Mouse (Mus musculus): ENCODE measurements around the gene Oaz3. TPM values are rescaled to one million over a fixed set of nuclear protein-coding genes. Genes with fewer than 3 reads are reported as not detected.
A peak's percentile ranks its signal among the peaks of the same experiment; 100 is the strongest.

Oaz3 gene
- polyA plus RNA-seq, 1 experiment from 2014 or later = 1.0 TPM

GRCm38 (mm10) chr3:94476301-94477035 lies 32.8 kb upstream of the Oaz3 start:
- H3K27ac ChIP-seq = no peak overlapping the region
- peaks cover 6% of the 10 kb centered on the region; the same call in 1 of the 2 replicates for H3K27me3 ChIP-seq
- WGBS = 65% methylated on average over 8 of the region's 8 CpGs
- no peaks in the 10 kb centered on the region for H3K9me3 ChIP-seq
- peaks cover 72% of the 10 kb centered on the region for H3K4me1 ChIP-seq
- no peak overlapping the region for H3K9ac ChIP-seq
- H3K4me2 ChIP-seq = no peak overlapping the region
- H3K4me3 ChIP-seq (replicated peaks) = no peak overlapping the region
- peaks cover 5% of the 10 kb centered on the region; the same call in 1 of the 2 replicates for H3K36me3 ChIP-seq (replicated peaks)
- no peak for ATAC-seq (ENCODE audit: low FRiP score)

GRCm38 (mm10) chr3:94473567-94474232 lies 30.0 kb upstream of the Oaz3 start:
- no peak overlapping the region for H3K4me3 ChIP-seq (replicated peaks)
- peaks cover 50% of the 10 kb centered on the region for H3K4me1 ChIP-seq
- no peaks in the 10 kb centered on the region for H3K36me3 ChIP-seq (replicated peaks)
- H3K27ac ChIP-seq = peak overlapping the region; percentile 36; the same call in 1 of the 2 replicates
- no peak for ATAC-seq (ENCODE audit: low FRiP score)
- no peaks in the 10 kb centered on the region for H3K9me3 ChIP-seq
- H3K9ac ChIP-seq = no peak overlapping the region
- no peak overlapping the region for H3K4me2 ChIP-seq
- no peaks in the 10 kb centered on the region for H3K27me3 ChIP-seq
- WGBS = 82% methylated on average over 5 of the region's 5 CpGs

GRCm38 (mm10) chr3:94473115-94473505 lies 29.4 kb upstream of the Oaz3 start:
- peaks cover 44% of the 10 kb centered on the region for H3K4me1 ChIP-seq
- H3K9ac ChIP-seq = no peak overlapping the region
- no peak for ATAC-seq (ENCODE audit: low FRiP score)
- peak overlapping the region; percentile 53; the same call in 1 of the 2 replicates for H3K27ac ChIP-seq
- no peaks in the 10 kb centered on the region for H3K9me3 ChIP-seq
- H3K4me3 ChIP-seq (replicated peaks) = no peak overlapping the region
- H3K36me3 ChIP-seq (replicated peaks) = no peaks in the 10 kb centered on the region
- 49% methylated on average over 10 of the region's 10 CpGs for WGBS
- peak overlapping the region; percentile 54; the same call in 1 of the 2 replicates for H3K4me2 ChIP-seq
- no peaks in the 10 kb centered on the region for H3K27me3 ChIP-seq

- peaks cover 39% of the 10 kb centered on the region for H3K4me1 ChIP-seq
- no peaks in the 10 kb centered on the region for H3K27me3 ChIP-seq
- no peak overlapping the region for H3K9ac ChIP-seq
- peak overlapping the region; percentile 25 for H3K4me3 ChIP-seq (replicated peaks)
- no peaks in the 10 kb centered on the region for H3K9me3 ChIP-seq
- WGBS = 10% methylated on average over 28 of the region's 28 CpGs
- peak overlapping the region; percentile 53; the same call in 1 of the 2 replicates for H3K27ac ChIP-seq
- peak; percentile 86 for ATAC-seq (ENCODE audit: low FRiP score)
- H3K36me3 ChIP-seq (replicated peaks) = no peaks in the 10 kb centered on the region
- H3K4me2 ChIP-seq = peak overlapping the region; percentile 54
Measured at GRCm38 (mm10) chr3:94472447-94473114, 28.9 kb upstream of the Oaz3 start.

- no peaks in the 10 kb centered on the region for H3K9me3 ChIP-seq
- H3K36me3 ChIP-seq (replicated peaks) = no peaks in the 10 kb centered on the region
- peak overlapping the region; percentile 7; the same call in 1 of the 2 replicates for H3K9ac ChIP-seq
- H3K4me3 ChIP-seq (replicated peaks) = no peak overlapping the region
- H3K27ac ChIP-seq = no peak overlapping the region
- peaks cover 48% of the 10 kb centered on the region for H3K4me1 ChIP-seq
- ATAC-seq (ENCODE audit: low FRiP score) = no peak
- no peak overlapping the region for H3K4me2 ChIP-seq
- H3K27me3 ChIP-seq = no peaks in the 10 kb centered on the region
- whole genome bisulfite sequencing = 65% methylated on average over 3 of the region's 3 CpGs
Measured at GRCm38 (mm10) chr3:94468931-94469330, 25.2 kb upstream of the Oaz3 start.

GRCm38 (mm10) chr3:94465632-94466430 lies 22.1 kb upstream of the Oaz3 start:
- H3K4me2 ChIP-seq = 0 out of 2 replicates have a peak overlapping the region, but pooled peaks have one; percentile 4
- H3K4me1 ChIP-seq = peaks cover 39% of the 10 kb centered on the region
- peak; percentile 72 for ATAC-seq (ENCODE audit: low FRiP score)
- H3K9me3 ChIP-seq = no peaks in the 10 kb centered on the region
- WGBS = 25% methylated on average over 13 of the region's 13 CpGs
- peak overlapping the region; percentile 95 for H3K27ac ChIP-seq
- H3K4me3 ChIP-seq (replicated peaks) = no peak overlapping the region
- peak overlapping the region; percentile 29; the same call in 1 of the 2 replicates for H3K9ac ChIP-seq
- H3K36me3 ChIP-seq (replicated peaks) = no peaks in the 10 kb centered on the region
- H3K27me3 ChIP-seq = no peaks in the 10 kb centered on the region

GRCm38 (mm10) chr3:94463926-94464578 lies 20.3 kb upstream of the Oaz3 start:
- peaks cover 3% of the 10 kb centered on the region; the same call in 1 of the 2 replicates for H3K9me3 ChIP-seq
- H3K4me2 ChIP-seq = peak overlapping the region; percentile 24; the same call in 1 of the 2 replicates
- no peak overlapping the region for H3K9ac ChIP-seq
- WGBS = 27% methylated on average over 11 of the region's 11 CpGs
- H3K36me3 ChIP-seq (replicated peaks) = no peaks in the 10 kb centered on the region
- peak overlapping the region; percentile 95 for H3K27ac ChIP-seq
- H3K27me3 ChIP-seq = no peaks in the 10 kb centered on the region
- peak; percentile 79 for ATAC-seq (ENCODE audit: low FRiP score)
- no peak overlapping the region for H3K4me3 ChIP-seq (replicated peaks)
- peaks cover 36% of the 10 kb centered on the region for H3K4me1 ChIP-seq

GRCm38 (mm10) chr3:94459834-94460233 lies 16.1 kb upstream of the Oaz3 start:
- WGBS = 93% methylated on average over 2 of the region's 2 CpGs

GRCm38 (mm10) chr3:94457055-94457454 lies 13.3 kb upstream of the Oaz3 start:
- Histone ChIP-seq H3K4me2 (no peak overlapping the region), H3K9me3 (peaks cover 6% of the 10 kb centered on the region; the same call in 1 of the 2 replicates), H3K36me3 (replicated peaks) (no peaks in the 10 kb centered on the region), H3K27ac (0 out of 2 replicates have a peak overlapping the region, but pooled peaks have one; percentile 15), H3K4me3 (replicated peaks) (no peak overlapping the region), H3K9ac (no peak overlapping the region), H3K4me1 (no peaks in the 10 kb centered on the region), H3K27me3 (peaks cover 9% of the 10 kb centered on the region)
- 71% methylated on average over 3 of the region's 3 CpGs for WGBS
- peak; percentile 21; the same call in 1 of the 2 replicates for ATAC-seq (ENCODE audit: low FRiP score)

More at GRCm38 (mm10) chr3:94459834-94460233, 16.1 kb upstream of the Oaz3 start:
- H3K4me2 ChIP-seq = no peak overlapping the region
- H3K4me3 ChIP-seq (replicated peaks) = no peak overlapping the region
- H3K27ac ChIP-seq = no peak overlapping the region
- H3K9me3 ChIP-seq = peaks cover 6% of the 10 kb centered on the region; the same call in 1 of the 2 replicates
- no peaks in the 10 kb centered on the region for H3K36me3 ChIP-seq (replicated peaks)
- H3K4me1 ChIP-seq = peaks cover 15% of the 10 kb centered on the region
- H3K9ac ChIP-seq = no peak overlapping the region
- no peak for ATAC-seq (ENCODE audit: low FRiP score)
- H3K27me3 ChIP-seq = peaks cover 9% of the 10 kb centered on the region

- H3K4me2 ChIP-seq = peak overlapping the region; percentile 44
- H3K27me3 ChIP-seq = peaks cover 9% of the 10 kb centered on the region
- no peaks in the 10 kb centered on the region for H3K36me3 ChIP-seq (replicated peaks)
- 2% methylated on average over 12 of the region's 12 CpGs for WGBS
- H3K4me1 ChIP-seq = no peaks in the 10 kb centered on the region
- ATAC-seq (ENCODE audit: low FRiP score) = peak; percentile 91
- H3K9me3 ChIP-seq = peaks cover 6% of the 10 kb centered on the region; the same call in 1 of the 2 replicates
- H3K9ac ChIP-seq = no peak overlapping the region
- peak overlapping the region; percentile 33 for H3K4me3 ChIP-seq (replicated peaks)
- H3K27ac ChIP-seq = no peak overlapping the region
Measured at GRCm38 (mm10) chr3:94456529-94457000, 12.8 kb upstream of the Oaz3 start.

GRCm38 (mm10) chr3:94449377-94449776 lies 5.7 kb upstream of the Oaz3 start:
- H3K9me3 ChIP-seq = no peaks in the 10 kb centered on the region
- no peak overlapping the region for H3K9ac ChIP-seq
- WGBS = 94% methylated on average over 2 of the region's 2 CpGs
- H3K4me3 ChIP-seq (replicated peaks) = no peak overlapping the region
- no peak overlapping the region for H3K27ac ChIP-seq
- no peaks in the 10 kb centered on the region for H3K27me3 ChIP-seq
- peaks cover 3% of the 10 kb centered on the region for H3K4me1 ChIP-seq
- H3K36me3 ChIP-seq (replicated peaks) = peaks cover 50% of the 10 kb centered on the region
- no peak overlapping the region for H3K4me2 ChIP-seq
- no peak for ATAC-seq (ENCODE audit: low FRiP score)
